Mouse (Mus musculus) cerebellum, adult 2 months (tissue): ENCODE measurements around the gene Cpeb3.

Experiments used
- CTCF ChIP-seq: fragments of 200-500 bp; IDR thresholded peaks from 2 replicates; pipeline ENCODE4 v1.5.1; 2011; ENCODE audit warnings: low read depth, mild to moderate bottlenecking, control low read depth, low read length, moderate library complexity, borderline replicate concordance; ENCODE audit not compliant: insufficient read depth
- POLR2A ChIP-seq: fragments of 200-500 bp; IDR thresholded peaks from 2 replicates; pipeline ENCODE4 v1.6.1; 2011; ENCODE audit warnings: low read length, control low read depth, borderline replicate concordance; ENCODE audit not compliant: insufficient read depth

GRCm38 (mm10) chr19:37026408-37026807 lies 182.0 kb downstream of the Cpeb3 start:
- TF ChIP-seq CTCF = no peak
- TF ChIP-seq POLR2A = no peak
